Mouse (Mus musculus): ENCODE results near the gene Pik3ap1. TPM values are rescaled to one million over a fixed set of nuclear protein-coding genes. Genes with fewer than 3 reads are reported as not detected.
"Not testable (repeated sequence)": the region's sequence is repeated elsewhere in the genome, so short reads cannot be mapped to it uniquely, and the experiment has no call there.

Gene Pik3ap1
- polyA plus RNA-seq, 1 experiment = 19.2 TPM

DNA sequence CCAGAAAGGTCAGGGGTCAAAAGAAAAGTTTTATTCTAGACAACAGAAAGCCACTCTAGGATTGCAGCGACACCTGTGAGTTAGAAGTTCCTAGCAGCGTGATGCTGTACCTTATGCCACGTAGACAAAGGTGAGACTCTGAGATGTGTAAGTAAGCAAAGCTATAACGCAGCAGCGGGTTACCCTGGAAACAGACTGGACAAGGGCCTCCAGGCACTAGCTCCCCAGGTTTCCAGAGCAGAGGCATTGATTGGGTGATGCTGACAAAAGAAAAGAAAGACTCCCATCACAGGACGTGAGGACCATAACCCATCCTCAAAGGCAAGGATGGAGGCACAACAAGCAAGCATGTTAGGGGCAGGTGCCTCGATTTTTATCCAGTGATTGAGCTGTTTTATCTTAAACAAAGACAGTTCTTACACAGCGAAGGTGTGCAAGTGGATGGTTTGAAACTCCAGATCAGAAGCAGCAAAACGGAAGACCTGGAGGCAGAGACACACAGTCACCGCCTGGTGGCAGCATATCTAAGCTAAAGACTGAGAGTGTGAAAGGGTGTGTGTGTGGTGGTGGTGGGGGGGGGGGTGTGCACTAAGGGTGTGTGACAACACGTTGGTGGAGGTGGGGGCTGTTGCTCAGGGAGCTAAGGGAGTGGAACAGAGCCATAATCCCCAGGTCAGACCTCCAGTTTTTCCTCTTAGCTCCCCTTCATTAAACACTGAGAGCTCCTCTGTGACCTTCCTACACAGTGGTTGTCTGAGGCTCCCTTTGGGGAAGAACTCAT is 67.4 kb downstream of the Pik3ap1 start:
- Histone ChIP-seq H3K4me1 (ENCODE audit: control insufficient read depth, insufficient read depth, low read length) (peaks cover 3% of the 10 kb centered on the region), H3K27ac (ENCODE audit: control insufficient read depth, insufficient read depth, low read depth, low read length, poor library complexity) (no peak overlapping the region), H3K4me3 (replicated peaks; ENCODE audit: control insufficient read depth, low read depth, low read length) (no peak overlapping the region)
- WGBS = 54% methylated on average over 11 of the region's 11 CpGs
- TF ChIP-seq POLR2A (IDR thresholded peaks at IDR 0.05; ENCODE audit: borderline replicate concordance, control insufficient read depth, low read depth, low read length) (no peak), CTCF (IDR thresholded peaks at IDR 0.05; ENCODE audit: control insufficient read depth, insufficient read depth, low read length) (peak; percentile 72)

DNA sequence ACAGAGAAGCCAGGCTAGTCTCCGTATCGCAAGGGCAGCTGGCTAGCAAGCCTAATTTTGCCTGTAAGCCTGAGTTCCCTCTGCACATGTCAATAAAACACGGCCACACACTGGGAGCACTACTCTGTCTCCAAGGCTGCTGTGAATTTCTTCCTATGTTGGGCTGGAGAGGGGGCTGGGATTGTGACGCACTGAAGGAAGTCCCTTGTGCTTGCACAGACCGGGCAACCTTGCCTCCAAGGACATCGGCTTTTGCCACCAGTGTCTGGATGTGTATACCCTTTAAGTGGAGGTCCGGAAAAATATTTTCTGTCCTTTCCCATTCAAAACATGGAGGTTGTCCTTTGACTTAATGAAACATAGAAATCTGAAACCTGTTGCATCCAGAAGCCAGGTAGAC is 70.2 kb downstream of the Pik3ap1 start:
- no peak for TF ChIP-seq CTCF (IDR thresholded peaks at IDR 0.05; ENCODE audit: control insufficient read depth, insufficient read depth, low read length)
- Histone ChIP-seq H3K4me3 (replicated peaks; ENCODE audit: control insufficient read depth, low read depth, low read length) (no peak overlapping the region), H3K27ac (ENCODE audit: control insufficient read depth, insufficient read depth, low read depth, low read length, poor library complexity) (no peak overlapping the region), H3K4me1 (ENCODE audit: control insufficient read depth, insufficient read depth, low read length) (no peaks in the 10 kb centered on the region)
- WGBS = 85% methylated on average over 7 of the region's 7 CpGs

DNA sequence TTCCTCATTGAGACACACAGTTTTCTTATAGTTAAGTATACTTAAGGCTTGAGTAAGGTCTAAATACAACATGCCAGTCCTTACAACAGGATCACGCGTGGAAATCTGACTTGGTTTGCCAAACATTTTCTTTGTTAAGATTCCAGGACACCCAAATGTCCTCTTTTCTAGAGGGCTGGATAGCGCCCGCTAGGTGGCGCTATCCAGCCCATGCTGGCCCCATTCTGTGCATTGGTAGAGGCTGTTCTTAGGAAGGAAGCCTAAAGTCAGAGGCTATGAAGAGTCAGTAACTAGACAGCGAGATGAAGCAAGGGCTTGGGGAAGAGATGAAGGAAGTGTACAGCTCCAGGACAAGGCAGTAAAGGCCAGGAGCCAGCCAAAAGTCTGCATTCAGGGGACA is 71.2 kb downstream of the Pik3ap1 start:
- no peak overlapping the region for H3K4me3 ChIP-seq (replicated peaks; ENCODE audit: control insufficient read depth, low read depth, low read length)
- TF ChIP-seq POLR2A (IDR thresholded peaks at IDR 0.05; ENCODE audit: borderline replicate concordance, control insufficient read depth, low read depth, low read length) = no peak
- peak; percentile 48 for TF ChIP-seq CTCF (IDR thresholded peaks at IDR 0.05; ENCODE audit: control insufficient read depth, insufficient read depth, low read length)
- H3K27ac ChIP-seq (ENCODE audit: control insufficient read depth, insufficient read depth, low read depth, low read length, poor library complexity) = no peak overlapping the region
- WGBS = 23% methylated on average over 6 of the region's 6 CpGs
- no peaks in the 10 kb centered on the region for H3K4me1 ChIP-seq (ENCODE audit: control insufficient read depth, insufficient read depth, low read length)

DNA sequence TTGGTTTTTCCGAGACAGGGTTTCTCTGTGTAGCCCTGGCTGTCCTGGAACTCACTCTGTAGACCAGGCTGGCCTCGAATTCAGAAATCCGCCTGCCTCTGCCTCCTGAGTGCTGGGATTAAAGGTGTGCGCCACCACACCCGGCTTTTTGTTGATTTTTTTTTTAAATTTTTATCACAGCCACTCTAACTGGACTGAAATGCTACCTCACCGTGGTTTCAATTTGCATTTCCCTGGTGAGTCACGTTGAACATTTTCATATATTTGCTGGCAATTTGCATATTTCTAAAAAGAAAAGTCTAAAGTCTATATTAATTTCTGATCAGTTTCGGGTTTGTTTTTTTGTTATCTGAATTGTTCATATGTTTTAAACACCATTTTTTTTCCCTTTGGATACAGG is 72.3 kb downstream of the Pik3ap1 start:
- H3K4me3 ChIP-seq (replicated peaks; ENCODE audit: control insufficient read depth, low read depth, low read length); H3K27ac ChIP-seq (ENCODE audit: control insufficient read depth, insufficient read depth, low read depth, low read length, poor library complexity); H3K4me1 ChIP-seq (ENCODE audit: control insufficient read depth, insufficient read depth, low read length): not testable (repeated sequence)
- 66% methylated on average over 8 of the region's 8 CpGs for WGBS

DNA sequence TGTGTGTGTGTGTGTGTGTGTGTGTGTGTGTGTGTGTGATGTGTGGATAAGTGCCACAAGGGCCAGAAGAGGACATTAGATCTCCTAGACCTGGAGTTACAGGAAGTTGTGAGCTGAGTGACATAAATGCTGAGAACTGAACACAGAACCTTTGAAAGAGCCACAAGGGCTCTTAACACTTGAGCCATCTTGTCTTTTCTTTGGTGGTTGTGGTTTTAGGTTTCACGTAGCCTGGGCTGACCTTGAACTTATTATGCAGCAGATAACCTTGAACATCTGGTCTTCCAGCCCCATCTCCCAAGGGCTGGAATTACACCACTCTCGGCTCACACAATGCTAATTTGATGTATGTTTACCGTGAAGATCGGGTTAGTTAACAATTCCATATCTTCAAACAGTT is 72.9 kb downstream of the Pik3ap1 start:
- 69% methylated on average over 4 of the region's 4 CpGs for WGBS
- H3K4me1 ChIP-seq (ENCODE audit: control insufficient read depth, insufficient read depth, low read length) = no peaks in the 10 kb centered on the region; the same call in 1 of the 2 replicates
- no peak overlapping the region for H3K4me3 ChIP-seq (replicated peaks; ENCODE audit: control insufficient read depth, low read depth, low read length)
- TF ChIP-seq POLR2A (IDR thresholded peaks at IDR 0.05; ENCODE audit: borderline replicate concordance, control insufficient read depth, low read depth, low read length) (no peak), CTCF (IDR thresholded peaks at IDR 0.05; ENCODE audit: control insufficient read depth, insufficient read depth, low read length) (no peak)
- no peak overlapping the region for H3K27ac ChIP-seq (ENCODE audit: control insufficient read depth, insufficient read depth, low read depth, low read length, poor library complexity)

DNA sequence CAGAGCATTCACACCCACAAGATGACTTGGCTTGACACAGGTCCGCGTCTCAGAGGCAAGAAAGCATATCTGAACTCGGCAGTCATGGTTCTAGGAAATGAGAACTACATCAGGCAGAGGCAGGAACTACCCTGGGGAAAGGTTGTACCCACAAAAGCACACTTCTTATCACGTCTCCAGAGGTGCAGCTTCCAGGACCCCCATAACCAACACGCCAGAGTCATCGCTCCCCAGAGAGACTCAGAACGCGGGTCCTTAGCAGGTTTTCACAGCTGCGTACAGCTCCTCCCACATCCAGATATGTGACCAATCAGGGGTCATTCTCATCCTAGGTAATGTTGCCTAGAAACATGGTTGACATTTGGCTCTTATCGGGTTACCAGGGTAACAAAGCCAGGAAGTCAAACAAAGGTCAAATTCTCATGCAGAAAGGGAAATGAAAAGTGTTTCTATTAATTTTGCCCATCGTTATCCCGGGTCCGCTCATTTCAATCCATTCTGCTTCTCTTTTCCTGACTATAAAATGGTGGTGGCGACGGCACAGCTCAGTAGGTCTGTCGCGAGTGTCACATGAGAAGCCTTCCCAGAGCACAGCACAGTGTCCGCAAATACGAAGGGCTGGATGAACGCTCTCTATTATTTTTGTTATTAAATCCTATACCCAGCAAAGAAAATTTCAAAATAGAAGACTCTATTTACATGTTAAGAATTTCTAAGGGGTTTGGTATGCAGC is 73.8 kb downstream of the Pik3ap1 start:
- Histone ChIP-seq H3K4me3 (replicated peaks; ENCODE audit: control insufficient read depth, low read depth, low read length) (no peak overlapping the region), H3K27ac (ENCODE audit: control insufficient read depth, insufficient read depth, low read depth, low read length, poor library complexity) (no peak overlapping the region), H3K4me1 (ENCODE audit: control insufficient read depth, insufficient read depth, low read length) (no peaks in the 10 kb centered on the region; the same call in 1 of the 2 replicates)
- 43% methylated on average over 20 of the region's 20 CpGs for WGBS
- TF ChIP-seq POLR2A (IDR thresholded peaks at IDR 0.05; ENCODE audit: borderline replicate concordance, control insufficient read depth, low read depth, low read length) = no peak
- TF ChIP-seq CTCF (IDR thresholded peaks at IDR 0.05; ENCODE audit: control insufficient read depth, insufficient read depth, low read length) = no peak

DNA sequence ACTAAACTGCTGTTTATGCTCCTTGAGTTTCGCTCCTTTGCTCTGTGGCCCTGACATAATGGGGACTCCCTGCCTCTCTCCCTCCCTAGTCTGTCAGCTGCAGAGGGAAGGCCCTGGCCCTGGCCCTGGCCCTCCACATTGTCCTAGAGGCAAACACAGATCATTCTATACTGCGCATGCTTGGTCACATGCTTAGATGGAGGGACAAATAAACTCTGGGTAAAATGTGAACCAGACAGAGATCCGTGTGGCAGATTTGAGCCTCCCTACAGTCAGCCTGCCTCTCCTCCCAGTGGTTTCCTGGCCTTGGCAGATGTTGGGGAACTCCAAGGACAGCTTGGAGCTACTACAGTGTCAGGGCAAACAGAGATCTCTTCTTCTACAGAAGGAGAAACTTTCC is 81.0 kb downstream of the Pik3ap1 start:
- Histone ChIP-seq H3K27ac (ENCODE audit: control insufficient read depth, insufficient read depth, low read depth, low read length, poor library complexity) (no peak overlapping the region), H3K4me3 (replicated peaks; ENCODE audit: control insufficient read depth, low read depth, low read length) (no peak overlapping the region), H3K4me1 (ENCODE audit: control insufficient read depth, insufficient read depth, low read length) (no peaks in the 10 kb centered on the region; the same call in 1 of the 2 replicates)
- 87% methylated on average over 3 of the region's 3 CpGs for WGBS
- no peak for TF ChIP-seq POLR2A (IDR thresholded peaks at IDR 0.05; ENCODE audit: borderline replicate concordance, control insufficient read depth, low read depth, low read length)
- TF ChIP-seq CTCF (IDR thresholded peaks at IDR 0.05; ENCODE audit: control insufficient read depth, insufficient read depth, low read length) = no peak

DNA sequence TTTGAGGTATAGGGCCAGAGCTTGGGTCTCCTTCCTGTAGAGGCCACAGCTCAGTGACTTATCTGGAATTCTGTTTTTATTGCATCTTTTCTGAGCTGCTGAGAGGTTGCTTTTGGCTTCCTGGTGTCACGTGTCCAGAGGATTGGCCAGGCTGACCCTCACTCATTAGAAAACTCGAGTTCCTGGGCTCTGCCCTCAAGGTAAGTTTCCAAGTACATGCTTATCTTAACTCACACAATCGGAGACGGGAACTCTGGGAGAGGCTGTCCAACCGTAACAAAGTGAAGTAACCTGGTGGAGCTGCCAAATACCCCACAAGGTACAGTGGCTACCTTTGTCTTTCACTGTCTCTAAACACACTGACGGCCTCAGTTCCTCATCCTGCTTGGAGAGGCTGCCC is 81.5 kb downstream of the Pik3ap1 start:
- WGBS = 82% methylated on average over 6 of the region's 6 CpGs
- Histone ChIP-seq H3K4me3 (replicated peaks; ENCODE audit: control insufficient read depth, low read depth, low read length) (no peak overlapping the region), H3K4me1 (ENCODE audit: control insufficient read depth, insufficient read depth, low read length) (no peaks in the 10 kb centered on the region; the same call in 1 of the 2 replicates), H3K27ac (ENCODE audit: control insufficient read depth, insufficient read depth, low read depth, low read length, poor library complexity) (no peak overlapping the region)
- TF ChIP-seq CTCF (IDR thresholded peaks at IDR 0.05; ENCODE audit: control insufficient read depth, insufficient read depth, low read length) = no peak
- no peak for TF ChIP-seq POLR2A (IDR thresholded peaks at IDR 0.05; ENCODE audit: borderline replicate concordance, control insufficient read depth, low read depth, low read length)

All from bone marrow, adult 2 months (tissue).